Mouse (Mus musculus) CD4-positive naive resting alpha-beta T cell, adult 57 days (primary cell): ENCODE data around the gene Epor. TPM values are rescaled to one million over a fixed set of nuclear protein-coding genes. Genes with fewer than 3 reads are reported as not detected.

Source experiments
- total RNA-seq: library from RNA; stranded (reverse); gene quantifications from one replicate; pipeline ENCODE4 v1.2.4, GENCODE M21; 2023

The Epor gene
- total RNA-seq, result 0.53 TPM

DNA sequence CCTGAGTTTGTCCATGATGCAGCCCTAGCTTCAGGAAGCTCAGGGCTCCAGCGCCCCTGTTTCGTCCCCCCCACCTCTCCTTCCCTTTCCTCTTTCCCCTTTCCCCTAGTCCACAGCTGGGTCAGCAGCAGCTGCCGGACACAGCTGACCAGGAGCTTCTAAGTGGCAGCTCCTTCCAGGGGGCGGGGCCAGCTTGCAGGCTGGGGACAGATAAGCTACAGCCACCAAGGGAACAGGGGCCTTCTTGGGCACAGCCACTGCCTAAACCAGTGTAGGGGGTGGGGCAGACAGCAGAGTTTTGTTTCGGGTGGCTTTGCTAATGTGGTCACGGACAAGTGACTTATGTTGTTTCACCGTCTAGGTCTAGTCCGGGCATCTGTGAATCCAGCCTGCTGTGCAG is at the start of gene Epor:
Gene Epor (minus strand): TSS at position 90 of the 400 bp plus-strand sequence.

DNA sequence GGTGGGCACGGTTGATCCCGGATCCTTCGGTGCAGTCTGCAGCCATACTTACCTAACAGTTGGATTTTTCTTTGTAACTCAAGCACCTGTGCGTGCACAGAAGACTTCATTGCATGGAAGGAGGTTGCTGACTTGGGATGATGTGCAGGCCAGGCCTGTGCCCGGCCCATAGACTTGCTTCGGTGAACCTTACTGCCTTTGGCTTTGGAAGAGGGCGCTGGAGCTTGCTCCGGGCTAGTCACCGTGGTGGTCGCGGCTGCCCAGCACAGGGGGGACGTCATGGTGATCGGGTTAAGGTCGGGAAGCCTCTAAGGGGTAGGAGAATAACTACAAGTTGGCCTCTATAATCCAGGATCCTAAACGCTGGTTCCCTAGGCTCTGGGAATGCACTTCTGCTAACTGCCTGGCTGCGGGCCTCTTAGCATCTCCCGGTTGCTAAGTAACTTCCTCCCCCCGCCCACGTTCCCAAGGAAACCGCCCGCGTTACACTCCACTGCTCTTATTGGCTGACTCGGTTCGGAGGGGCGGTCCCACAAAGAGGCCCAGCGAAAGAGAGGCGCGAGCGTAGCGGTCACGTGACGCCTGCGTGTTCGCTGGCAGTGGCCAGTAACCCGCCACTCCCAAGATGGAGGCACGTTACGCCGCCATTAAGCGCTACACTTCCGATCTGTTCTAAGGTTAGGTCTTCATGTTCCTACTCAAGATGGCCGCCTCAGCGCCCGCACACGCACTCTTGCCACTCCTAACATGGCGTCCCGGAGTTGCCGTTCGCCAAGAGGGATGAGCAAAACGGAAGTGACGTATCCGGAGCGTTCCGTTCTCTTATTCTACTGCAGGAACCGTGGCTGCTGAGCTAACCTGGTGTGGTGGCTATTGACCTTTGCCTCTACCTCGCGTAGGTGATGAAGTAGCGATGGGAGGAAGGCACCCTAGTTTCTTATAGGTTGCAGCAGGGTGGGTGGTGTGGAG is 39.2 kb upstream of the Epor start, which contains the start of the genes Ccdc151 and Prkcsh:
Gene Ccdc151 (minus strand): TSS at position 441 of the 969 bp plus-strand sequence.
Gene Prkcsh (plus strand): TSS at position 613 of the 969 bp plus-strand sequence.

DNA sequence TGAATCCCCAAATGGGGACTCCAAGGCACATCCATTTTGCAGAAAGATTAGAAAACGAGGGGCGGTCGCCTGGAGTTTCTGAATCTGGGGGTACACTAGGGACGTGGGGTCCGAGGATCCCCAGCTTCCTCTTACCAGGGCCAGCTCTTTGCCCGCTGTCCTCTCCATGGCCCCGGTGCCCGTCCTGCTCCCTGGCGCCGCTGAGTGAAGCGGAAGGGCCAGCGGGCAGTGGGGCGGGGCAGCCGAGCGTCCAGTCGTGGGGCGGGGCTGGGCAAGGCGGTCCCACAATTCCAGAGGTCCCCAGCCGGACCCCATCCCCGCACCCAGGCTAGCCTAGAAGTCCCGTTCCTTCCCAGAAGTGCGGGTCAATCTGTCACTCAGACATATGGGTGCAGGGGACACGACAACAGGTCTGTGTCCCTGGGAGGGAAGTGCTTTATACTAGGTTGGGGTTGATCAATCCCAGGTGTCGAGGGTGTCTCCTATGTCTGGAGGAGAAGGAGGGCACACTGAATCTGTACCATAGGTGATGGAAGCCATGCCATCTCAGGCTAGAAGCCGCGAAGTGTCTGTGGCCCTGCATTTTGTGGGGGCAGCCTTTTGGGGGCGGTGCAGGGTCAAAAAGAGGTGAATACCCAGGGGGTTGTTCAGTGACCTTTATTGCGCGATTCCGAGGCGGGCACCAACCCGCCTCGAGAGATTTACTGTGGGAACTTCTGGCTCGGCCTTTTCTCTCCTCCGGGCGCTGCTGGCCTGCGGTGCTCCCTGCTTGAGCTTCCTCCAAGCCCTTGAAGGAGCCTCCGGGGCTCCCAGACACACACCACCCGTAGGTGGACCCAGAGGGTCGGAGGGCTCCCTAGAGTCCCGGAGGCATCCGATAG is 26.2 kb upstream of the Epor start, which contains the start of gene Rgl3:
Gene Rgl3 (minus strand): TSS at position 217 of the 881 bp plus-strand sequence.

DNA sequence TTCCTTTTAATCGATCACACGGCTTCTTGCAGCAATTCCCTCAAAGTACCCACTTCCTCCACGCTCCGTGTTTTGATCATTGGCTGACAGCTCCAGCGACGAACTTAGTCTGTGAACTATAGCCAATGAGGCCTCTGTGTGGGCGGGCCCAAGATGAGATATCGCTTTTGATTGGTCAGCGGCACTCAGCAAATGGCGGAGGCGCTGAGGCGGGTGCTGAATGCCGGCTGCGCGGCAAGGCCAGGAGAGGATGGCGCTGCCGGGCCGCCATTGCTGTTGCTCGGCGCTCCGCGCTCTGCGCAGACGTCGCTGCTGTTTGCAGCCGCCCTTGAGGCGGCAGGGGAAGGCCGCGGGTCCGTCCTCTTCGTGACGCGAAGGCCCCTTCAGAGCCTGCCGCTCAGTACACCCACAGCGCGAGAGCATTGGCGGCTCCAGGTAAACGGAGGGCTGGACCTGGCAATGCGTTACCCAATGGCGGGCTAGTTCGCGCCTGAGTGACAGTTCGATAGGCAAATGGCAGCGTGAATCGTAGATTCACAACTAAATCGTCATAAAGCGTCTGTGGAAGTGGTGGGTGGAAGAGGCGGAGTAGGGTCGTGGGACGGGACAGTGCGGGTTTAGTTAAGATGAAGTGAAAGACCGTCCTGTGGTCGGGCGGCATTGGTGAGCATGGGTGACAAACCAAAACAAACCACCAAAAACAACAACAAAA is 7.6 kb downstream of the Epor start, which contains the start of gene Swsap1:
Gene Swsap1 (plus strand): TSS at position 186 of the 712 bp plus-strand sequence.

DNA sequence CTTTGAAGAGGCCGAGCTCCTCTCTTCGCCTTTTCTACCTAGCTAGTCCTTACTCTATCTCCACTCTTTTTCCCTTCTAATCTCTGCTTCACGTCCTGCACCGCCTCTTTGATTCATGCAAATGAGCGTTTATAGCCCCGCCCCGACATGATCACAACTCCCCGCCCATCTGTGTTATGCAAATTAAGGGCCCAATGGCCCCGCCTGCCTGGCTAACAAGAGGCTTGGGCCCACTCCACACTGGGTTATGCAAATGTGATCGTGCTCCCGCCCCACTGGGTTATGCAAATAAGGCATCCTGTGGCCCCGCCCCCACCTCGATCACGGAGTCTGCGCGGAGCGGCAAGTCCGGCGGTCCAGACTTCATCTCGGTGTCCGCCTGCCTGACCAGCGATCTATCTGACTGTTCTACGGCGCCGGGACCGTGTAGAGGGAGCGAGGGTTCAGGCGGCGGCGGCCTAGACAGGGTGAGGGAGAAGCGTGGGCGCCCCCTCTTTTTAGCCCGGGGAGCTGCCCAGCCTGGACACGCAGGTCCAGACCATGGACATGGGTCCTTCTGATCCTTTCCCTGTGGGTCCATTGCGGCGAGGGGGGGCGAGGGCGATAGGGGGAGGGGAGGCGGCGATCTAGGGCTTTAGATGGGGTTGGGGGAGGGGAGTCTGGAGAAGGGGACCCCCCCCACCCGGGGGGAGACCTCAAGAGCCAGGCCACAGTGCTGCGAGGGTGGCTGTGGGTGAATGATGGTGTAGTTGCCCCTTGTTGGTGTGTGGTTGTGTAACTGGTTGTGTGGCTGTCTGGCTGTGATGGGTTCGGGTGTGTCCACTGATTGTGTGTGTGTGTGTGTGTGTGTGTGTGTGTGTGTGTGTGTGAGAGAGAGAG is 26.4 kb downstream of the Epor start, which contains the start of gene Plppr2:
Gene Plppr2 (plus strand): TSS at position 342 of the 879 bp plus-strand sequence.

DNA sequence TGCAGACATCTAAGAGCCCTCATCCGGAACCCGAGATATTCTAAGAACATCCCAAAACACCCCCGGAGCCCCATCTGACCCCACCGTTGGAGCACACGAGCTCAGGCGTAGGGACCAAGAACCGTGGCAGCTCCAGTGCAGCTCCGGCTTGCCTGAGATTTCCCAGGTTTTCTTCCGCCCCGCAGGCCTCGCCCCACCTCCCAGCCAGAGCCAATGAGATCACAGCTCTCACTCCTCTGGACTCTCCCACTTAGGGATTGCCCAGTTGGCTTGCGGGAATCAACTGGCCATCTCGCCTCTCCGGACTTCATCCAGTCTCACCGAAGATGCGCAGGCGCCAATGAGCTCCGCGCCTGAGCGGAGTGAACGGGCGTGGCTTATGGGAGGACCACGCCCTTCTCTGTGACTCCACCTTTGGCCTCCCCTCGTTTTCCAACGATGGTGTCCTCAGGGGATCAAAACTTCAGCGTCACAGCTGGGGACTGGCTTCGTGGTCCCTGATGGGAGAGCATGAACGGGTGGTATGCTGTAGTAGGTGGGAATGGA is 36.0 kb downstream of the Epor start, which contains the start of the genes Ccdc159 and Tmem205:
Gene Ccdc159 (plus strand): TSS at position 264 of the 546 bp plus-strand sequence.
Gene Tmem205 (minus strand): TSS at position 349 of the 546 bp plus-strand sequence.

DNA sequence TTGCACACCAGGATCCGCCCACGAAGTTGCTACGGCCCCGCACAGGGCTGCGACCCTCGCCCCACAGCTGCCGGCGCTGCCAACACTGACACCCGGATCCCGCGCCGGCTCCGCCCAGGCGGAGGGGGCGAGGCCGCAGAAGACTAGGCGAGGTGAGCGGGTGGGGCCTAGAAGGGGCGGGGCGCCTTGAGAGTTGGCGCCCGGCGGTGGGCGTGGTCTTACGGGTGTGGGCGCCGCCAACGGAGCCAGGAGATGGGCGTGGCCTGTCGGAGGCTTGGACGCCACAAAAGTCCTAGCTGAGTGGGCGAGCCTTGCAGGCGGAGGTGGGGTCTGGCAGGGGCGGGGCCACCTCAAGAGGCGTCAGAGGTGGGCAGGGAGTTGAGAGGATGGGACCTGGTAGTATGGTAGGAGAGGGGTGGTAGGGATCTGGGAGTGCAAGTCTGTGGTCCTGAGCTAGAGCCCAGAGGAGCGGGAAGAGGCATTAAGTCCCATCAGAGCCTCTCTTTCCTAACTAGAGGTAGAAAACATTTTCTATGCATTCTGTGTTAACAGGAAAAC is 45.2 kb downstream of the Epor start, which contains the start of gene Rab3d:
Gene Rab3d (minus strand): TSS at position 158 of the 558 bp plus-strand sequence.

Other genes starting within 250 kb of the Epor start
- gene Ldlr, start 240.0 kb downstream of the Epor start, total RNA-seq, result 56.5 TPM
- gene Spc24, start 203.2 kb downstream of the Epor start, total RNA-seq, result 1.9 TPM
- 0.33 TPM for gene Kank2, start 164.8 kb downstream of the Epor start, total RNA-seq
- gene Angptl8, start 128.0 kb downstream of the Epor start, total RNA-seq, result not detected
- 5.2 TPM for gene Dock6, start 110.9 kb downstream of the Epor start, total RNA-seq
- 19.6 TPM for gene Rab3d, start 45.3 kb downstream of the Epor start, total RNA-seq
- not detected for gene Ccdc159, start 36.0 kb downstream of the Epor start, total RNA-seq
- not detected for gene Tmem205, start 36.0 kb downstream of the Epor start, total RNA-seq
- gene Plppr2, start 26.5 kb downstream of the Epor start, total RNA-seq, result 1.0 TPM
- gene Swsap1, start 7.8 kb downstream of the Epor start, total RNA-seq, result 7.9 TPM
- not detected for gene Rgl3, start 25.9 kb upstream of the Epor start, total RNA-seq
- not detected for gene Ccdc151, start 39.1 kb upstream of the Epor start, total RNA-seq
- 91.3 TPM for gene Prkcsh, start 39.3 kb upstream of the Epor start, total RNA-seq
- gene Elavl3, start 88.5 kb upstream of the Epor start, total RNA-seq, result not detected
- gene Gm49318, start 107.8 kb upstream of the Epor start, total RNA-seq, result not detected
- gene Zfp653, start 107.9 kb upstream of the Epor start, total RNA-seq, result 28.7 TPM
- 29.4 TPM for gene Ecsit, start 121.9 kb upstream of the Epor start, total RNA-seq
- not detected for gene Cnn1, start 135.7 kb upstream of the Epor start, total RNA-seq
- gene Elof1, start 153.7 kb upstream of the Epor start, total RNA-seq, result 32.2 TPM
- 202 TPM for gene Acp5, start 172.2 kb upstream of the Epor start, total RNA-seq
- 19.9 TPM for gene Pigyl, start 193.3 kb upstream of the Epor start, total RNA-seq
- not detected for gene Zfp872, start 224.6 kb upstream of the Epor start, total RNA-seq